Comparison of ENCODE assay signal across 8 mouse cellular contexts in the genomic region with DNA sequence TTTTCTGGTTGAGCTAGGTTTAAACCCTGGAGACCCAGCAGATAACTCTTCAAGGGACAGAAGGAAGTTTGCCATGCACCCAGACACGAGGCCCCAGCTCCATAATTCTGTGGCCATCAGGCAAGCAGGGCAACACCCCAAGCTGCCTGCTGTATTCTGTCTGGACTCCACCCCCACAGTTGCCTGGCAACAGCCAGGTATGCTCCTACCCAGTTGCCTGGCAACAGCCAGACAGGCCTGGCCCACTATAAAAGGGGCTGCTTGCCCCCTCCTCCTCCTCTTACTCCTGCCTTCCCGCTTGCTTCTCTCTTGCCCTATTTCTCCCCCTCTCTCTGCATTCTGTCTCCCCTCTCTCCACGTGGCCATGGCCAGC. TPM values are rescaled to one million over a fixed set of nuclear protein-coding genes. Genes with fewer than 3 reads are reported as not detected.
DNase-seq lines count a peak whose midpoint lies in the region; ATAC-seq lines count a peak whose summit lies in the region.

No protein-coding gene starts in this region.

- DNase-seq in cerebellum, postnatal 10 days: peak; percentile 64 to 69
- peak; percentile 83 for DNase-seq in ES-CJ7 (ENCODE audit: low read depth, low spot score)
- DNase-seq in forebrain, embryonic 14.5 days (ENCODE audit: low spot score): peak; percentile 79
- peak; percentile 73 for DNase-seq in mesoderm, embryonic 11.5 days (ENCODE audit: low read depth, low spot score)
- no peak for DNase-seq in heart, postnatal 25 days (ENCODE audit: low spot score)
- DNase-seq in heart, postnatal 10 days: no peak

- peak overlapping the region; percentile 32 for H3K4me2 ChIP-seq in forebrain, embryonic 14.5 days (ENCODE audit: low read length)
- no peak overlapping the region for H3K4me2 ChIP-seq in stomach, embryonic 16.5 days (ENCODE audit: low read depth, low read length)

- H3K9me3 ChIP-seq in forebrain, embryonic 14.5 days (replicated peaks; ENCODE audit: control insufficient read depth, low read length): no peaks in the 10 kb centered on the region
- H3K9me3 ChIP-seq in stomach, embryonic 16.5 days (replicated peaks; ENCODE audit: control insufficient read depth, low read length): no peaks in the 10 kb centered on the region

- no peak overlapping the region for H3K4me3 ChIP-seq in forebrain, embryonic 14.5 days (ENCODE audit: low read depth, low read length)
- H3K4me3 ChIP-seq in stomach, embryonic 16.5 days (replicated peaks; ENCODE audit: low read length): no peak overlapping the region

- H3K27me3 ChIP-seq in forebrain, embryonic 14.5 days (replicated peaks; ENCODE audit: control insufficient read depth, insufficient read depth, low read length): no peaks in the 10 kb centered on the region
- H3K27me3 ChIP-seq in stomach, embryonic 16.5 days (ENCODE audit: control insufficient read depth, insufficient read depth, low read length): no peaks in the 10 kb centered on the region

- H3K27ac ChIP-seq in forebrain, embryonic 14.5 days (ENCODE audit: low read depth, low read length): peak overlapping the region; percentile 72
- H3K27ac ChIP-seq in stomach, embryonic 16.5 days (ENCODE audit: low read length): no peak overlapping the region

- H3K9ac ChIP-seq in forebrain, embryonic 14.5 days (ENCODE audit: low read length): peak overlapping the region; percentile 41
- no peak overlapping the region for H3K9ac ChIP-seq in stomach, embryonic 16.5 days (ENCODE audit: low read length)

- peaks cover 41% of the 10 kb centered on the region for H3K4me1 ChIP-seq in forebrain, embryonic 14.5 days (ENCODE audit: control insufficient read depth, insufficient read depth, low read length)
- no peaks in the 10 kb centered on the region; the same call in 1 of the 2 replicates for H3K4me1 ChIP-seq in stomach, embryonic 16.5 days (ENCODE audit: control insufficient read depth, insufficient read depth, low read length)

- H3K36me3 ChIP-seq in forebrain, embryonic 14.5 days (ENCODE audit: control insufficient read depth, insufficient read depth, low read length): no peaks in the 10 kb centered on the region
- H3K36me3 ChIP-seq in stomach, embryonic 16.5 days (ENCODE audit: control insufficient read depth, insufficient read depth, low read length): no peaks in the 10 kb centered on the region

- intact Hi-C loops in heart, postnatal 25 days (cut with DNase I): no loop called here
- intact Hi-C loops in heart, postnatal 10 days (cut with DNase I): no loop called here

- no peak for ATAC-seq in cerebellum, adult (ENCODE audit: insufficient number of reproducible peaks, low FRiP score, low TSS enrichment)
- ATAC-seq in forebrain, embryonic 14.5 days: peak; percentile 85
- peak; percentile 56; the same call in 1 of the 2 replicates for ATAC-seq in stomach, embryonic 16.5 days (ENCODE audit: insufficient read depth, low FRiP score)

- 2% methylated on average over 3 of the region's 3 CpGs for WGBS in forebrain, embryonic 14.5 days
- 7% methylated on average over 3 of the region's 3 CpGs for WGBS in stomach, embryonic 16.5 days

RNA-seq across cellular contexts. Expression of a gene that starts 57.7 kb away (rescaled TPM):
- 53.6 and 68.2 TPM in 2 replicates for polyA plus RNA-seq in forebrain, embryonic 14.5 days (2014; fragmentation: Nextera tagmentation; extraction: Ambion mirVana)
- polyA plus RNA-seq in stomach, embryonic 16.5 days (2015; fragmentation: Nextera tagmentation; extraction: Ambion mirVana): 4.6 and 4.9 TPM in 2 replicates
- 1 to 10 TPM in 1 of 2 experiments, under 1 TPM in 1; 0.75 to 1.5 TPM for total RNA-seq in heart, postnatal 25 days (2021)
- 1 to 10 TPM; 5.0 to 5.3 TPM for total RNA-seq in heart, postnatal 10 days (2021)

Comparison
In these comparisons a context has a peak if more than half of its experiments do, and no peak if none do; other contexts are left out.
1. DNase-seq: peak in cerebellum, postnatal 10 days (2 of 2), ES-CJ7 (single experiment), forebrain, embryonic 14.5 days (single experiment) and mesoderm, embryonic 11.5 days (single experiment); none in heart, postnatal 25 days (single experiment) and heart, postnatal 10 days (0 of 2).